Comparison of ENCODE assay signal across 9 mouse cellular contexts in genomic region chr11:101910230-101910946, GRCm38 (mm10). TPM values are rescaled to one million over a fixed set of nuclear protein-coding genes. Genes with fewer than 3 reads are reported as not detected.
DNase-seq lines count a peak whose midpoint lies in the region; ATAC-seq and TF ChIP-seq lines count a peak whose summit lies in the region.
"Had no signal": no experiment of that assay in that cellular context is flagged by ENCODE, and none has a peak within 500 bp of the region (broad histone marks: within the 10 kb centered on the region; RNA-seq: fewer than 3 reads in every experiment).

No protein-coding gene starts in this region.

- WGBS in forebrain, embryonic 10.5 days = 25% methylated on average over 21 of the region's 21 CpGs
- WGBS in heart, embryonic 16.5 days = 19% methylated on average over 21 of the region's 21 CpGs
- 22% methylated on average over 21 of the region's 21 CpGs for WGBS in lung, embryonic 15.5 days

- peak; percentile 24 for DNase-seq in G1E (ENCODE audit: low spot score)
- DNase-seq in brain, embryonic 14.5 days (ENCODE audit: low read depth) = peak; percentile 79
- peak; percentile 88 for DNase-seq in forebrain, embryonic 10.5 days (ENCODE audit: extremely low spot score, low spot score)
- DNase-seq in layer of hippocampus, adult 18-20 months (ENCODE audit: low spot score in 2 of 2) = peak; percentile 51 to 90
- DNase-seq in retina, postnatal 1 day = peak; percentile 84
- peak; percentile 85 for DNase-seq in thymus, postnatal 4 days

- peak; percentile 63 for TF ChIP-seq CTCF in G1E (IDR thresholded peaks at IDR 0.05; ENCODE audit: low read depth, low read length)
- peak; percentile 91 for TF ChIP-seq CTCF in brain, embryonic 14.5 days (IDR thresholded peaks at IDR 0.05; ENCODE audit: borderline replicate concordance, extremely low read depth, insufficient read depth, insufficient read length)

- no peak for TF ChIP-seq POLR2A in brain, embryonic 14.5 days (IDR thresholded peaks at IDR 0.05; ENCODE audit: borderline replicate concordance, extremely low read depth, insufficient read depth, insufficient read length, poor library complexity, severe bottlenecking)

- no peaks in the 10 kb centered on the region for H3K4me1 ChIP-seq in G1E (ENCODE audit: insufficient read depth, low read depth, low read length)
- H3K4me1 ChIP-seq in forebrain, embryonic 10.5 days = peaks cover 10% of the 10 kb centered on the region
- H3K4me1 ChIP-seq in heart, embryonic 16.5 days (ENCODE audit: control insufficient read depth, insufficient read depth, low read length) = peaks cover 3% of the 10 kb centered on the region; the same call in 1 of the 2 replicates
- H3K4me1 ChIP-seq in lung, embryonic 15.5 days = no peaks in the 10 kb centered on the region

- no peak overlapping the region for H3K27ac ChIP-seq in forebrain, embryonic 10.5 days
- no peak overlapping the region for H3K27ac ChIP-seq in heart, embryonic 16.5 days (ENCODE audit: low read length)
- H3K27ac ChIP-seq in lung, embryonic 15.5 days = no peak overlapping the region

- H3K4me3 ChIP-seq in G1E (ENCODE audit: low read depth, low read length) = no peak overlapping the region
- 0 out of 2 replicates have a peak overlapping the region, but pooled peaks have one; percentile 8 for H3K4me3 ChIP-seq in forebrain, embryonic 10.5 days
- no peak overlapping the region for H3K4me3 ChIP-seq in heart, embryonic 16.5 days (ENCODE audit: low read length)
- H3K4me3 ChIP-seq in lung, embryonic 15.5 days = no peak overlapping the region
- H3K4me3 ChIP-seq: megakaryocyte, embryonic 14.5 days had no signal

- no peak overlapping the region for H3K4me2 ChIP-seq in heart, embryonic 16.5 days (ENCODE audit: low read depth, low read length)
- H3K4me2 ChIP-seq in lung, embryonic 15.5 days = 0 out of 2 replicates have a peak overlapping the region, but pooled peaks have one; percentile 24

- peaks cover 11% of the 10 kb centered on the region; the same call in 1 of the 2 replicates for H3K27me3 ChIP-seq in G1E (ENCODE audit: insufficient read depth, low read length)
- H3K27me3 ChIP-seq in forebrain, embryonic 10.5 days (ENCODE audit: poor library complexity, severe bottlenecking) = peaks cover 64% of the 10 kb centered on the region
- peaks cover 8% of the 10 kb centered on the region; the same call in 1 of the 2 replicates for H3K27me3 ChIP-seq in heart, embryonic 16.5 days (ENCODE audit: control insufficient read depth, insufficient read depth, low read length)
- peaks cover 7% of the 10 kb centered on the region for H3K27me3 ChIP-seq in lung, embryonic 15.5 days

- no peak for ATAC-seq in G1E (ENCODE audit: extremely low read depth, insufficient number of reproducible peaks, low FRiP score, poor library complexity, severe bottlenecking)
- peak; percentile 75 for ATAC-seq in heart, embryonic 16.5 days (replicated peaks; ENCODE audit: extremely low read depth, insufficient read depth, low FRiP score)
- ATAC-seq in lung, embryonic 15.5 days (ENCODE audit: borderline replicate concordance, extremely low read depth, low FRiP score, low TSS enrichment) = 0 out of 2 replicates have a peak, but pooled peaks have one; percentile 15

- no peak overlapping the region for H3K9ac ChIP-seq in heart, embryonic 16.5 days (ENCODE audit: low read length)
- no peak overlapping the region for H3K9ac ChIP-seq in lung, embryonic 15.5 days

- no peaks in the 10 kb centered on the region for H3K9me3 ChIP-seq in G1E (replicated peaks)
- H3K9me3 ChIP-seq in forebrain, embryonic 10.5 days = no peaks in the 10 kb centered on the region
- no peaks in the 10 kb centered on the region for H3K9me3 ChIP-seq in heart, embryonic 16.5 days (replicated peaks; ENCODE audit: control insufficient read depth, low read length)
- no peaks in the 10 kb centered on the region for H3K9me3 ChIP-seq in lung, embryonic 15.5 days
- H3K9me3 ChIP-seq: megakaryocyte, embryonic 14.5 days had no signal

- H3K36me3 ChIP-seq in G1E (replicated peaks) = no peaks in the 10 kb centered on the region
- no peaks in the 10 kb centered on the region for H3K36me3 ChIP-seq in forebrain, embryonic 10.5 days (replicated peaks)
- H3K36me3 ChIP-seq in heart, embryonic 16.5 days (ENCODE audit: control insufficient read depth, insufficient read depth) = no peaks in the 10 kb centered on the region
- no peaks in the 10 kb centered on the region for H3K36me3 ChIP-seq in lung, embryonic 15.5 days

RNA-seq across cellular contexts. Expression of gene Meox1, which starts 16.2 kb away (rescaled TPM):
- total RNA-seq in G1E (2014; fragmentation: Nextera tagmentation) = not detected in 2 replicates
- not detected in 2 replicates for total RNA-seq in G1E (2017)
- polyA plus RNA-seq in G1E (2012) = not detected in 2 replicates
- polyA plus RNA-seq in brain, embryonic 14.5 days (2012; rRNA removed) = 0.35 and 0.36 TPM in 2 replicates
- 0.86 and 0.97 TPM in 2 replicates for polyA plus RNA-seq in forebrain, embryonic 10.5 days (2016; fragmentation: Nextera tagmentation; extraction: Ambion mirVana)
- 14.9 and 15.0 TPM in 2 replicates for polyA plus RNA-seq in heart, embryonic 16.5 days (2015; fragmentation: Nextera tagmentation; extraction: Ambion mirVana)
- total RNA-seq in layer of hippocampus, adult 18-20 months (2021) = under 1 TPM; 0.64 to 0.86 TPM
- polyA plus RNA-seq in lung, embryonic 15.5 days (2015; fragmentation: Nextera tagmentation; extraction: Ambion mirVana) = 10.3 and 10.4 TPM in 2 replicates

RNA-seq across cellular contexts. Expression of gene Sost, which starts 56.4 kb away (rescaled TPM):
- total RNA-seq in G1E (2014; fragmentation: Nextera tagmentation) (not detected in 2 replicates), G1E (2017) (0.06 TPM in 1 of 2 replicates, not detected in the other)
- polyA plus RNA-seq in G1E (2012) = not detected in 2 replicates
- 0.22 and 0.23 TPM in 2 replicates for polyA plus RNA-seq in brain, embryonic 14.5 days (2012; rRNA removed)
- polyA plus RNA-seq in forebrain, embryonic 10.5 days (2016; fragmentation: Nextera tagmentation; extraction: Ambion mirVana) = not detected in 2 replicates
- 2.3 and 2.4 TPM in 2 replicates for polyA plus RNA-seq in heart, embryonic 16.5 days (2015; fragmentation: Nextera tagmentation; extraction: Ambion mirVana)
- under 1 TPM in 1 of 2 experiments, not detected in 1; 0.15 TPM for total RNA-seq in layer of hippocampus, adult 18-20 months (2021)
- 0.44 and 0.52 TPM in 2 replicates for polyA plus RNA-seq in lung, embryonic 15.5 days (2015; fragmentation: Nextera tagmentation; extraction: Ambion mirVana)

Comparison
In these comparisons a context has a peak if more than half of its experiments do, and no peak if none do; other contexts are left out.
1. DNase-seq: peak in every context shown above with its lines; median percentile 88 in forebrain, embryonic 10.5 days; 85 in thymus, postnatal 4 days; 84 in retina, postnatal 1 day; 79 in brain, embryonic 14.5 days; 70 in layer of hippocampus, adult 18-20 months; 24 in G1E.